Mouse (Mus musculus) midbrain, embryonic 15.5 days (tissue): ENCODE measurements around the gene Trim8. TPM values are rescaled to one million over a fixed set of nuclear protein-coding genes. Genes with fewer than 3 reads are reported as not detected.

ENCODE experiments used
- ATAC-seq: fragments of 200-750 bp; cut with Nextera tagmentation; replicated peaks from 2 replicates; pipeline ENCODE4 v1.8.0; 2017; ENCODE audit warnings: moderate TSS enrichment
- H3K27ac ChIP-seq: fragments of 300-500 bp; sonication (generic); 2 replicates; pipeline ENCODE4 v1.5.1; 2015; ENCODE audit warnings: mild to moderate bottlenecking, inconsistent platforms
- H3K27me3 ChIP-seq: fragments of 300-500 bp; sonication (generic); replicated peaks from 2 replicates; pipeline ENCODE4 v1.6.1; 2015; ENCODE audit warnings: inconsistent platforms
- H3K36me3 ChIP-seq: fragments of 300-500 bp; sonication (generic); replicated peaks from 2 replicates; pipeline ENCODE4 v1.6.1; 2015; ENCODE audit warnings: inconsistent platforms
- H3K4me1 ChIP-seq: fragments of 300-500 bp; sonication (generic); 2 replicates; pipeline ENCODE4 v1.6.1; 2015; ENCODE audit warnings: inconsistent platforms
- H3K4me2 ChIP-seq: fragments of 300-500 bp; sonication (generic); 2 replicates; pipeline ENCODE4 v1.6.1; 2015; ENCODE audit warnings: inconsistent platforms, mild to moderate bottlenecking, moderate library complexity
- H3K4me3 ChIP-seq: fragments of 300-500 bp; sonication (generic); 2 replicates; pipeline ENCODE4 v1.5.1; 2015; ENCODE audit warnings: mild to moderate bottlenecking, inconsistent platforms
- H3K9ac ChIP-seq: fragments of 300-500 bp; sonication (generic); 2 replicates; pipeline ENCODE4 v1.6.1; 2015; ENCODE audit warnings: mild to moderate bottlenecking, inconsistent platforms
- H3K9me3 ChIP-seq: fragments of 300-500 bp; sonication (generic); 2 replicates; pipeline ENCODE4 v1.6.1; 2016; ENCODE audit warnings: inconsistent platforms
- WGBS: fragments of 180-500 bp; shearing (Covaris S2); methylation state at CpG from one replicate; pipeline ENCODE4 v1.1.7; 2015; ENCODE audit warnings: mixed read lengths; 5-methylcytosine and 5-hydroxymethylcytosine counted together
- polyA plus RNA-seq: library from polyadenylated mRNA; unstranded; fragments of >200 nt; fragmentation: Nextera tagmentation; extraction: Ambion mirVana; gene quantifications from 2 replicates; pipeline ENCODE4 v1.2.1, GENCODE M21; 2015

The Trim8 gene
- polyA plus RNA-seq, 1 experiment from 2014 or later: 29.9 TPM

DNA sequence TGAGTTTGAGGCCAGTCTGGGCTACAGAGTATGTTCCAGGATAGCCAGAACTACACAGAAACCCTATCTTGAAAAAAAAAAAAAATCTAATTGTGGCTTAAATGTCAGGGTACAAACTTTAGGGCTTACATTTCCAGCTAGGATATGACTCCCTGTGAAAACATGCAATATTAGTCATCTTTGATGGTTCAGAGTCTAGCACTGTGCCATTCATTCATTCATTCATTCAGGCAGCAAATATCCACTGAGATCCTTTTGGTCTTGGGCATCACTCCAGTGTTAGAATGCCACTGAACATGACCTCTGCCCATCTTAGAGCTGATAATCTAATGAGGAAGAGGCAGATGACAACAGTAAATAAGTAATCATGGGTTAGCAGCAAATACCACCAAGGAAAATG, 20.2 kb downstream of the Trim8 start:
- Histone ChIP-seq H3K4me3 (no peak overlapping the region), H3K4me1 (peaks cover 61% of the 10 kb centered on the region)

DNA sequence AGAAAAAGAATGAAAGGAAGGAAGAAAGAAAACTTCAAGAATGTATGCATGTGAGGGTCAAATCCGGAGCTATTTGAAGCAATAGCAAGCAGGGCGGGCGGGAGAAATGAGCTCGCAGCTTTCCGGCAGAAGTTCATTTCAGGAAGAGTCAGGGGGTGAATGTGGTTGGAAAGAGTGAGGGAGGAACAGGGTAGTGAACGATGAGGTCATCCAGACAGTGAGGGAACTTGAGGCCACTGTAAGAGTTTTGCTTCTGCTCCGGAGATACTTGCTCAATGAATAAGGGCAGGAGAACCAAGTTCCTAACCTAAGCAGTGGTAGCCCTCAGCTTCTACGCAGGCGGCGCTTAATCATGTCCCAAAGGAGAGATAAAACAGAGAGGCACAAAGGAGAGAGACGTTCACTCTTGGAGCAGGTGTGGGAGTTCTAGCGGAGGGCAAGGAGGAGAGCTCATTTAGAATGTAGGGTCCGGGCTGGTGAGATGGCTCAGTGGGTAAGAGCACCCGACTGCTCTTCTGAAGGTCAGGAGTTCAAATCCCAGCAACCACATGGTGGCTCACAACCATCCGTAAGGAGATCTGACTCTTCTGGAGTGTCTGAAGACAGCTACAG, 21.0 kb downstream of the Trim8 start:
- H3K4me2 ChIP-seq: no peak overlapping the region
- H3K36me3 ChIP-seq: no peaks in the 10 kb centered on the region
- H3K9me3 ChIP-seq: no peaks in the 10 kb centered on the region
- H3K27ac ChIP-seq: 0 out of 2 replicates have a peak overlapping the region, but pooled peaks have one; percentile 82
- WGBS: 42% methylated on average over 15 of the region's 15 CpGs
- no peak overlapping the region for H3K9ac ChIP-seq
- H3K4me3 ChIP-seq: no peak overlapping the region
- H3K4me1 ChIP-seq: peaks cover 66% of the 10 kb centered on the region
- H3K27me3 ChIP-seq: no peaks in the 10 kb centered on the region
- ATAC-seq: no peak

More for the DNA sequence above, 20.2 kb downstream of the Trim8 start:
- Histone ChIP-seq H3K9ac (no peak overlapping the region), H3K9me3 (no peaks in the 10 kb centered on the region), H3K4me2 (no peak overlapping the region), H3K27me3 (no peaks in the 10 kb centered on the region), H3K36me3 (no peaks in the 10 kb centered on the region), H3K27ac (no peak overlapping the region)
- no peak for ATAC-seq

DNA sequence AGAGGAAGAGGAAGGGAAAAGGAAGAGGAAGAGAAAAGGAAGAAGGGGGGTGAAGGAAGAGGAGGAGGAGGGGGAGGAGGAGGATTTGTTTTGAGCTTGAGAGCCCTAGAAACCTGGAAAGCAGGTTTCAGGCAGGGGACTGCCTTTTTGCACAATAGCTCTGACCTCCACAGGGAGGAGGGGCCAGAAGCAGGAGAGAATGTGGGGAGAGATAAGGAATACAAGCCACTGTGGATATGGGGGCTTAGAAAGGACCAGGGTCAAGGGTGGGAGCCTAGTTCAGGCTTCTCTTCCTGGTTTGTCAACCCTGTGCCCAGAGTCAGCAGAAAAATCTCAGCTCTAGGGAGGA, 21.6 kb downstream of the Trim8 start:
- H3K4me3 ChIP-seq: peak overlapping the region; percentile 25; the same call in 1 of the 2 replicates
- peak overlapping the region; percentile 51 for H3K4me2 ChIP-seq

DNA sequence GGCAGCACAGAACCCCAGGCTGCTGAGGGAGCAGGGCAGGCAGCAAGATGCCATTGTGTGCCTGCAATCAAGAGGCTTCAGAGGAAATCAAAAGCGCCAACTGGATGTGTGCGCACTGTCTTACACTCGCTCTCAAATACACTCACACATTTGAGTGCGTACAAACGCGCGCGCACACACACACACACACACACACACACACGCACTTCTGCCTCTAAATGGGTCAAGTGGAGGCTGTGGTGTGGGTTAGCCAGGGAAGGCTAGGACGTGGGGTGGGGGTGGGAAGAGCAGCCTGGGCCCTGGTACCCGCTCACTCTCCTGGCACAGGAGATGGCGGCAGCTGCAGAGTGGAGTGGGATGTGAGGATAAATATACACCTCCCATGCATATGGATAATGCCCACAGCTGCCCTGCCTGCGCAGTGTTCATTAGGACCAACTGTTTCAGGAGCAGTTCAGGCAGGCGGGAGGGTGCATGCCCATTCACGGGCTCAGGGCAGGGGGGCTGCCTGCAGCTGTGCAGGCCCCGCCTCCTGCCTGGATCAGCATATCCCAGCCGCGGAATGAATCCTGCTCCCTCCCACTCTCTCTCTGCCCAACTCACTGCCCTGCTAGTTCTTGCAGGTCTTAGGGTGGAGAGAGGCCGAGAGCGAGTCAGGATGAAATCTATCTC, 22.1 kb downstream of the Trim8 start:
- H3K36me3 ChIP-seq: no peaks in the 10 kb centered on the region
- peaks cover 66% of the 10 kb centered on the region for H3K4me1 ChIP-seq
- peak overlapping the region; percentile 51 for H3K4me2 ChIP-seq
- no peaks in the 10 kb centered on the region for H3K27me3 ChIP-seq
- no peaks in the 10 kb centered on the region for H3K9me3 ChIP-seq
- peak overlapping the region; percentile 25 for H3K4me3 ChIP-seq
- peak; percentile 83 for ATAC-seq
- WGBS: 2% methylated on average over 20 of the region's 20 CpGs
- H3K27ac ChIP-seq: peak overlapping the region; percentile 82
- H3K9ac ChIP-seq: no peak overlapping the region; the same call in 1 of the 2 replicates

More for the DNA sequence above, 21.6 kb downstream of the Trim8 start:
- peaks cover 66% of the 10 kb centered on the region for H3K4me1 ChIP-seq
- H3K27ac ChIP-seq: peak overlapping the region; percentile 82
- ATAC-seq: 0 out of 2 replicates have a peak, but pooled peaks have one; percentile 0
- H3K9me3 ChIP-seq: no peaks in the 10 kb centered on the region
- no peaks in the 10 kb centered on the region for H3K27me3 ChIP-seq
- no peak overlapping the region for H3K9ac ChIP-seq
- no peaks in the 10 kb centered on the region for H3K36me3 ChIP-seq

DNA sequence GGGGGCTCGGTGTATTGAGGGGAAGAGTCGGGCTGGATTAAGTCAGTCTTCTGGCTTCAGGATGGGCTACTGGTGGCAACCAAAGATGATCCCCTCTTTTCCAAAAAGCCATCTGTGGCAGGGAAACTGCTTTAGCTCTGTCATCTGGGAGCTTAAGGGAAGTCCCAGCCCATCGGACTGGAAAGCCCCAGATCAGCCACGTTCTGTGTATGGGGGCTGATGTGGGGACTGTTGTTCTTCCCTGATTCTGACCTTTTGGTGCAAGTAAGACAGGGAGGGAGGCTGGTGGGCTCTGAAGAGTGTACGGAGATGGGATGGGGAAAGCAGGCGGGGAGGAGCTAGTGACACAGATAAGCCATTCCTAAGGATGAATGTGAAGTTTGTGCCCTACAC, 22.6 kb downstream of the Trim8 start:
- peak overlapping the region; percentile 25 for H3K4me3 ChIP-seq
- no peaks in the 10 kb centered on the region for H3K27me3 ChIP-seq
- H3K4me1 ChIP-seq: peaks cover 68% of the 10 kb centered on the region
- H3K36me3 ChIP-seq: no peaks in the 10 kb centered on the region
- peak overlapping the region; percentile 51 for H3K4me2 ChIP-seq
- 10% methylated on average over 6 of the region's 6 CpGs for WGBS
- H3K27ac ChIP-seq: peak overlapping the region; percentile 82
- ATAC-seq: no peak
- H3K9me3 ChIP-seq: no peaks in the 10 kb centered on the region
- H3K9ac ChIP-seq: no peak overlapping the region; the same call in 1 of the 2 replicates

DNA sequence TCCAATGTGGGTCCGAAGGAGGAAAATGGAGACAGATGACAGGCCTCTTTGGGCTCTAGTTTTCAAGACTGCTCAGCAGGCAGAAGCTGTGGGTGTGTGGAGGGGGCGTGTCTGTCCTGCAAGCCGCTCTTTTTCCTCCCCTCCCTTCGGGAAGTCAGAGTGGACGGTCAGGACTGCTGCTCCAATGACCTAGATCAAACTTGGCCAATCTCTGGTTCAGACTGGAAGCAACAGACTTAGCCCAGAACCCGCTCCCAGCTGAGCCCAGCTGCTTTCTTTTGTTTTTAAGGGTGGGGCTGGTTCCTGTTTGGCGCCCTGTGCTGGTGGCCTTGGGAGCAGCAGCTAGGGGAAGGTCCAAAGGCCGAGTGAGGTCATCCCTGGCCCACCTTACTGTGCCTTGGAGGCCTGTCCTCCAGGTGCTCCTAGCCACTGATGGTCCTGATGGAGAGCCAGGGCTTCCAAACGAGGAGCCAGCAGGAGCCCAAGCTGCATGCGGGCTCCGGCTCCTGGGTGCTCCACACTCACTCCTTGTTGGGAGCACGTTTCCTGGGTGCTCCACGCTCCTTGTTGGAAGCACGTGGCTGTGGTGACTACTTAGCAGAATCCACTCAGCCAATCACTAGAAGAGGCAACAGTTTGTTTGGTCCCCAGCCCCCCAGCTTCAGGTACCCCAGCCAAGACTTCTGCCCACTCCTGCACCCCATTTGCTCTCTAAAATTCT, 23.3 kb downstream of the Trim8 start:
- Histone ChIP-seq H3K36me3 (no peaks in the 10 kb centered on the region), H3K27ac (peak overlapping the region; percentile 82), H3K4me2 (peak overlapping the region; percentile 51; the same call in 1 of the 2 replicates), H3K4me3 (no peak overlapping the region), H3K27me3 (no peaks in the 10 kb centered on the region), H3K4me1 (peaks cover 73% of the 10 kb centered on the region), H3K9ac (no peak overlapping the region), H3K9me3 (no peaks in the 10 kb centered on the region)
- no peak for ATAC-seq
- 23% methylated on average over 14 of the region's 14 CpGs for WGBS

DNA sequence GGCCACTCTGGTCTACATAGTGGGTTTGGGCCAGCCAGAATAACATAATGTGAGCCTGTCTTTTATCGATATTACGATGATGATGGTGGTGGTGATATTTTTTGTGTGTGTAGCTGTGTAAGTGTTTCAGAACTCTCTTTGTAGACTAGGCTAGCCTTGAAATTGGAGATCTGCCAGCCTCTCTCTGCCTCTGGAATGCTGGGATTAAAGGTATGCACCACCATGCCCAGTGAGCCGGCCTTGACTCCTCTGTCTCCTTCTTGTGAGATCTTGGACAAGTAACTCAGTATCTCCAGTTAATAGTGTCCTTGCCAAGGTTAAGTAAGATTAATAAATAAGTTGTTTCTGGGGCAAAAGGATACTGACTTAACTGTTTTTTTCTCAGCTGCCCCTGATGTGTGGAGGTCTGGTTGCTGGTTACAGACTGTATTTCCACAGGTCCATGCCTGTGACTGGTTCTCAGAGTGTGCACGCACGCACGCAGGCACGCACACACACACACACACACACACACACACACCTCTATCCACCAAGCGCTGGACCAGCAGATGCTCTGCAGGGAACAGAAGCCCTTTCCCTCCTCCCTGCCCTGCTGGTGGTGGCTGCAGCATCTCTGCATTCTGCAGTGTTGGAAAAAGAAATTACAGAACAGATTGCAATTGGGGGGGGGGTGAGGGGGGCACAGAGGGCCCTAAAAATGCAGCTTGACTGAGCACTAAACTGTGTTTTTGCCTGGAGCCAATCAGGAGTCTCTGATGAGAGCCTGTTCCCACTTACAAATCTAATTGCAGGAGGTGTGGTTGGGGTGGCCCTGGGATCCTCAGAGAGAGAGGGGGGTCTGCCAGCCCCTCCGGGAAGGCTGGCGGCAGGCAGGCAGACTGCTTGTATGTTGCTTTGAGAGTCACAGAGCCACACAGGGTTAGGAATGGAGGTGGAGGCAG, 24.5 kb downstream of the Trim8 start:
- Histone ChIP-seq H3K27ac (no peak overlapping the region), H3K9me3 (no peaks in the 10 kb centered on the region), H3K4me2 (no peak overlapping the region), H3K4me1 (peaks cover 84% of the 10 kb centered on the region), H3K9ac (no peak overlapping the region), H3K27me3 (no peaks in the 10 kb centered on the region), H3K36me3 (no peaks in the 10 kb centered on the region), H3K4me3 (no peak overlapping the region)
- no peak for ATAC-seq
- WGBS: 42% methylated on average over 10 of the region's 10 CpGs

DNA sequence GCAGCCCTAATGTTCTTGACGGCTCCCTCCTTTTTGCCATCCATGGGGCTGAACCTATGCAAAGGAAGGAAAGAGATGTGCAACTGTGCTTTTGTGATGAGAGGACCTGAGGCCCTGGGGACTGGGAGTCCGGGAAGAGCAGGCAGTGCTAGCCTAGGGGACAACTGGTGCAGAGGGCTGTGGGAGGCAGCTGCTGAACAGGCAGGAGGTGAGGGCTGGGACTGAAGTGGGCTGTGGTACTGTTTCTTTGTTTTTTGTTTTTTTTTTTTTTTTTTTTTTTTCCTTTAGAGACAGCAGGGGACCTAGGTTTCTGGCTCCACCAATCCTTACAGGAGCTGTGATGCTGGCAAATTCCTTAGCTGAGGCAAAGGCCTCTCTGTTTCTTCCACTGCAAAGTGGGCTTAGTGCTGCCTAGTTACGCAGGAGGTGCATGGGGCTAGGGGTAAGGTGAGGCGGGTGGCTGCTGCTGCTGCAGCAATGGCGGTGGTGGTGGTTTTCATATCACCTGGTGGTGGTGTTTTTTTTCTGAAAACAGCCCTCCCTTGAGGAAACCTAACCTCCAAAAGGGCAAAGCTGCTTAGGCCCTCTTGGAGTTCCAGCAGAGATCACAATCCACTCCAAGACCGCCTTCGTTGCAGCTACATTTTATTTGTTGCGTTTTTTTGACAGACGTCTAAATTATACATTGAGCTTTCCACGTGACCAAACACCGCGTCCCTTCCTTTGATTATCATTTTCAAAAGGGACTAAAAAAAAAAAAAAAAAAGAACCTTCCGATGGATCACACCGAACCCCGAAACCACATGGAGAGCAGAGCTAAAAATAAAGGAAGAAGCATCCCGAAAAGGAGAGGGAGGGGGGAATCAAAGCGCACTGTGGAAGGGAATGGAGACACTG, 26.4 kb downstream of the Trim8 start:
- WGBS: 7% methylated on average over 17 of the region's 17 CpGs
- Histone ChIP-seq H3K4me3 (peak overlapping the region; percentile 24), H3K9ac (peak overlapping the region; percentile 37), H3K4me2 (peak overlapping the region; percentile 56), H3K27ac (peak overlapping the region; percentile 90), H3K4me1 (peaks cover 98% of the 10 kb centered on the region), H3K36me3 (no peaks in the 10 kb centered on the region), H3K27me3 (no peaks in the 10 kb centered on the region), H3K9me3 (no peaks in the 10 kb centered on the region)
- ATAC-seq: no peak

DNA sequence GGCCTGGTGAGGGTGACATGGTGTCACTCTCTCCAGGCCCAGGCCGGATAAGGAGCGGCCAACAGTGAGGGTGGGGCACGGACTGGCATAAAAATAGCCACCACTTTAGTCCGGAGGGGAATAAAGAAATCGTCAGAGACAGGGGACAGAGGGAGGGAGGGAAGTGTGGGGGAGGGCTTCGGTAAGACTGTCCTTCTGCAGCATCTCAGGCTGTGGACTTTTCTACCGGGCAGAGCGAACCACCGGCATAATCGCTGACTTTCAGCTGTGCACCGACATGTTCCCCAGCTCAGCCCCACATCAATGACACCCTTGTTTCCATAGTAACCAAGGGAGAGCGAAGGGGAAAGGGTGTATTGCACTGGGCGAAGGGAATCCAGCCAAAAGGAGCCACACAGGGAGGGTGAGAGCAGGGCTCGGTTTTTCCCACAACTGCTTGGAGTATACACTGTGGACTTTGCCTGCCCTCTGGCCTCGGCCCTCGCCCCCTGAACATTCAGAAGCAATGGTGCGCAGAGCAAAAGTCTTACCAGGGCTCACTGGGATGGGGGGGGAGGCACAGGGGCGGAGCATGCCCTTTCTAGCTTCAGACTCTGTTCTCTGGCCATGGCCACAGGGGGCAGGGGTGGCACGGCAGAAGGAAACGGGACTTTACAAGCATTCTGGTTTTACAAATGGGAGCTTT, 27.2 kb downstream of the Trim8 start:
- Histone ChIP-seq H3K27me3 (no peaks in the 10 kb centered on the region), H3K36me3 (no peaks in the 10 kb centered on the region), H3K4me2 (peak overlapping the region; percentile 56), H3K27ac (peak overlapping the region; percentile 90), H3K9ac (peak overlapping the region; percentile 37), H3K9me3 (no peaks in the 10 kb centered on the region), H3K4me3 (peak overlapping the region; percentile 24), H3K4me1 (peaks cover 97% of the 10 kb centered on the region)
- under 1% methylated on average over 20 of the region's 20 CpGs for WGBS
- ATAC-seq: peak; percentile 77

DNA sequence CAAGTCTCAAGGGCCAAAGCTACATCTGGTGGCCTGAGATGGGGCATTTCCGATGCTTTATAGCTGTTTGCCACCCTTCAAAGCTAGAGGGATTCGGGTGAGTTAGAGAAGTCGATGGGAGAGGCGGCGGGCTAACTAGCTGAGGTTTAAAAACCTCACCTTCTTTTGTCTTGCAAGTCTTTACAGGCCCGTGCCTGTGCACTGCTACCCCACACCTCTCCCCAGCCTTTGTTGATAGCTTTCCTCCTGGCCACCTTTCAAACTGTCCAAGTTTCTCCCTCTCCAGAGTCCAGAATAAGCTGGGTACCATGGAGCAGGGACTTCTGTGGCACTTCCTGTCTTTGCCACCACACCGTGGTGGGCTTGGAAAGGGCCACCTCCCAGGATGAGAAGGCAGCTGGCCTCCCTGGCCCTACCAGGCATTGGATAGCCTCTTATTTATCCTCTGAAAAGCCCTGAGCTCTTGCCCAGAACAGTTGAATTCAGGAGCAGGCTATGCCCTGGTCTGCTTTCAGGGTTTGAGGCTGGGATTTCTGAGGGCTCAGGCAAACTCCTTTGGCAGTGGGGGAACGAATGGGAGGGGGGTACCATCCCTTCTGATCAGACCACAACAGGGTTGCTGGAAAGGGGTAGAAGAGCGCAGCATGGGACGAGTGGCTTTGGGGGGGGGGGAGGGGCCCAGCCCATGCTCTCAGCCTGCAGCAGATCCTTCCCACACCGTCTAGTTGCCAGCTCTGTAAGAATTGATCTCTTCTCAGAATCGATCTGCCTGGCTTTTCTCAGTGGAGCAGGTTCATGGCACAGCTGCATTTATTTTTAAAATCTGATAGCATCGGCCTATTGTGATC, 28.3 kb downstream of the Trim8 start:
- Histone ChIP-seq H3K36me3 (no peaks in the 10 kb centered on the region), H3K9ac (peak overlapping the region; percentile 10), H3K9me3 (no peaks in the 10 kb centered on the region), H3K27me3 (no peaks in the 10 kb centered on the region), H3K27ac (peak overlapping the region; percentile 90), H3K4me3 (no peak overlapping the region), H3K4me1 (peaks cover 92% of the 10 kb centered on the region), H3K4me2 (peak overlapping the region; percentile 56)
- 5% methylated on average over 13 of the region's 13 CpGs for WGBS
- 0 out of 2 replicates have a peak, but pooled peaks have one; percentile 1 for ATAC-seq
